Mouse (Mus musculus) erythroblast, embryonic 14.5 days (primary cell): ENCODE measurements around the gene Ankrd33. TPM values are rescaled to one million over a fixed set of nuclear protein-coding genes. Genes with fewer than 3 reads are reported as not detected.

Experiments used
- H3K27me3 ChIP-seq: 2 replicates; pipeline ENCODE4 v1.6.1; 2012; ENCODE audit warnings: inconsistent platforms; ENCODE audit not compliant: control insufficient read depth
- H3K36me3 ChIP-seq: 2 replicates; pipeline ENCODE4 v1.6.1; 2012; ENCODE audit warnings: mild to moderate bottlenecking, inconsistent platforms; ENCODE audit not compliant: control insufficient read depth
- H3K4me1 ChIP-seq: 2 replicates; pipeline ENCODE4 v1.6.1; 2012; ENCODE audit warnings: inconsistent platforms; ENCODE audit not compliant: control insufficient read depth
- H3K4me3 ChIP-seq: replicated peaks from 2 replicates; pipeline ENCODE3; 2012; ENCODE audit warnings: moderate library complexity, mild to moderate bottlenecking, inconsistent platforms
- H3K9me3 ChIP-seq: 2 replicates; pipeline ENCODE4 v1.6.1; 2012; ENCODE audit warnings: low read length, inconsistent platforms, mixed read lengths; ENCODE audit not compliant: control insufficient read depth
- GATA1 ChIP-seq: IDR thresholded peaks from 2 replicates; pipeline ENCODE4 v1.6.1; 2012; ENCODE audit warnings: low read length, inconsistent platforms, mixed read lengths
- TAL1 ChIP-seq: IDR thresholded peaks from 3 replicates; pipeline ENCODE4 v1.6.1; 2012; ENCODE audit warnings: low read length, inconsistent platforms, mixed read lengths
- polyA plus RNA-seq: library from polyadenylated mRNA; stranded (reverse); fragments of >175 nt; gene quantifications from 2 replicates; pipeline ENCODE4 v1.2.3, GENCODE M21; 2012

The Ankrd33 gene
- polyA plus RNA-seq, 1 experiment = not detected

DNA sequence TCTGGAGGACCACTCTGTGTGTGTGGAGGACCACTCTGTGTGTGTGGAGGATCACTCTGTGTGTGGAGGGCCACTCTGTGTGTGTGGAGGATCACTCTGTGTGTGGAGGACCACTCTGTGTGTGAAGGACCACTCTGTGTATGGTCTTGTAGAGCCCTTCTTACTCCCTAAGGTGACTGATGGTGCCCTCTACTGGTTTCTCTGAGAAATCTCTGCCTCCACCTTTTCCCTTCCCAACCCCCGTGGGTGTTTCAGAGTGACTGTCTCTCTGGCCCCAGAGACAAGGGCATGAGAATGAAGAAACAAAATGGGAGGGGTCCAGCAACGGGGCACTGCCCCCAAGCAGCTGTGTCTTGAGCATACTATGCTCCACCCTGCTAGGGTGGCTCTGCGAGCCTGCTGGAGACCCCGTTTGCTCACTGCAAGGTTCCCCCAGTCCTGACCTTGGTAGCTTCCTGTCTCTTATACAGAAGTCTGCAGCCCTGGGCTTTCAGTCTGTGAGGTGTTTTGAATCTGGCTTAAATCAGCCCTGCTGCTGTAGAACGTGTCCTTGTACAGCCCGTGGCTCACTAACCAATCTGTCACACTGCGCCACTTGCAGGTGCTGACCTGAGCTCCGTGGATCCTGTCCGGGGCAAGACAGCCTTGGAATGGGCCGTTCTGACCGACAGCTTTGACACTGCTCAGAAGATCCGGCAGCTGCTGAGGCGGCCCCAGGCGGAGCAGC, 3.0 kb downstream of the Ankrd33 start:
- Histone ChIP-seq H3K4me3 (no peak overlapping the region), H3K4me1 (no peaks in the 10 kb centered on the region), H3K27me3 (no peaks in the 10 kb centered on the region), H3K36me3 (no peaks in the 10 kb centered on the region), H3K9me3 (peaks cover 3% of the 10 kb centered on the region; the same call in 1 of the 2 replicates)
- no peak for TF ChIP-seq TAL1
- no peak for TF ChIP-seq GATA1

DNA sequence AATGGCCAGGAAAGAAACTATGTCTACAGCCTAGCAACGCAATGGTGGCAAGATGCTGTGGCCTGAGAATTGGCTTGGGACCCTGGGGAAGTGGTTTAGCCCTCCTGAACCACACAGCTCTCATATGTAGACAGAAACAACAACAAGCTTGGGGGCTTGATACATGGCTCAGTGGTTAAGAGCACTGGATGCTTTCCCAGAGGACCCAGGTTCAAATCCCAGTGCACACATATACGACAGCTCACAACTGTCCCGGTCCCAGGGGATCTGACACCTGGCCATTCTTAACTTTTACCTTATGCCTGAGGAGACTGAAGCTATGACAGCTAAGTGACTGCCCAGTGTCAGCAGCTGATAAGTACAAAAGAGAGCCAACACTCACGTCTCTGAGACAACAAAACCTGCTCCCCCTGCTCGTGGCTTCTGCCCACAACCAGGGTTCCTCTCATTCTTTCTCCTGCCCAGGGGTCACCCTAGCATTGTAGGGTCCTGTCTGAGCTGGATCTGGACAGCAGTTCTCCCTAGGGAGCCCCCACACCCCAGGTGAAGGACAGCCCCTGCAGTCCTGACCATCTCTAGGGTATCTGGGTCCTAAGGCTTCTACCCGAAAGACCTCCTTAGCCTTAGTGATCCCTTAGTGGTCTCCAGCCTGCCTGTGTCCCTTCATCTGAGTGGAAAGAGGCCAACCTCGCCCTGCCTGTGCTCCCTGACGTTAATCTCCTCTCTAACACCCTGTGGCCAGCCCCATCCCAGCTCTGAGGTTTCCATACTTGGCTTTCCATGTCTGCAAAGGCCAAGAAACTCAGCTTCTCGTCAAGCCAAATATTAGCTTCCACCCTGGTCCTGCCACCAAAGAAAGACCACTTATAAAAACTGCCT, 6.1 kb downstream of the Ankrd33 start:
- H3K4me3 ChIP-seq = no peak overlapping the region
- TF ChIP-seq TAL1 (no peak), GATA1 (no peak)
- H3K27me3 ChIP-seq = peaks cover 2% of the 10 kb centered on the region
- H3K9me3 ChIP-seq = peaks cover 4% of the 10 kb centered on the region; the same call in 1 of the 2 replicates
- H3K36me3 ChIP-seq = no peaks in the 10 kb centered on the region
- no peaks in the 10 kb centered on the region for H3K4me1 ChIP-seq

DNA sequence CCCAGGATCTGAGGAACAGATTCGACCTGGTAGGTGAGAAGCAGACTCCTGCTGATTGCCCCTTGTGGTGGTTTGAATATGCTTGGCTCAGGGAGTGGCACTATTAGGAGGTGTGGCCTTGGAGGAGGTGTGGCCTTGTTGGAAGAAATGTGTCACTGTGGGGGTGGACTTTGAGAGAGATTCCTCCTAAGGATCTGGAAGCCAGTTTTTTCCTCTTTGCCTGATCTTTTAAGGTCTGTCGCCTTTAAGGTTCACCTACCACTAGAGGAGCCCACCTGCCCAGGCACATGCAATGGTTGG, 6.7 kb downstream of the Ankrd33 start:
- H3K27me3 ChIP-seq = peaks cover 5% of the 10 kb centered on the region
- H3K9me3 ChIP-seq = peaks cover 4% of the 10 kb centered on the region; the same call in 1 of the 2 replicates
- TF ChIP-seq GATA1 (no peak), TAL1 (no peak)
- H3K4me1 ChIP-seq = no peaks in the 10 kb centered on the region
- no peak overlapping the region for H3K4me3 ChIP-seq
- no peaks in the 10 kb centered on the region for H3K36me3 ChIP-seq

DNA sequence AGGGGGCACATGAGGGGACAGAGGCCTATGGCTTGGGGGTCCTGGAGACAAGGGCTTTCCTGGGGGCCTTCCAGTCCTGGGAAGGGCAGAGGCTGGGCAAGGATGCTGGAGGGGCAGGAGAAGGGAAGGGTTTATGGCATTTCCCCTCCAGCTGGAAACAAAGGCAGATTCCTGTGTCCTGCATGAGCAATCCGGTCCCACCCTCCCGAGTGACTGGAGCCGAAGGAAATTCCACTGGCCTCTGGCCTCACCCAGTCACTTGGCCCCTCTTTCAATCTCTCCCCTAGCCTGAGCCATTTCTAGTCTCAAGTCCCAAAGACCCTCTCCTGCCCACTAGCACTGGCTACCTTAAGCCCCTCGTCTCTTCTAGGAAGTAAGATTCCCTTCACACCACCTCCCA, 7.6 kb downstream of the Ankrd33 start:
- peaks cover 14% of the 10 kb centered on the region for H3K27me3 ChIP-seq
- TF ChIP-seq TAL1 (no peak), GATA1 (no peak)
- no peaks in the 10 kb centered on the region for H3K4me1 ChIP-seq
- no peak overlapping the region for H3K4me3 ChIP-seq
- H3K36me3 ChIP-seq = no peaks in the 10 kb centered on the region
- H3K9me3 ChIP-seq = peaks cover 4% of the 10 kb centered on the region; the same call in 1 of the 2 replicates

DNA sequence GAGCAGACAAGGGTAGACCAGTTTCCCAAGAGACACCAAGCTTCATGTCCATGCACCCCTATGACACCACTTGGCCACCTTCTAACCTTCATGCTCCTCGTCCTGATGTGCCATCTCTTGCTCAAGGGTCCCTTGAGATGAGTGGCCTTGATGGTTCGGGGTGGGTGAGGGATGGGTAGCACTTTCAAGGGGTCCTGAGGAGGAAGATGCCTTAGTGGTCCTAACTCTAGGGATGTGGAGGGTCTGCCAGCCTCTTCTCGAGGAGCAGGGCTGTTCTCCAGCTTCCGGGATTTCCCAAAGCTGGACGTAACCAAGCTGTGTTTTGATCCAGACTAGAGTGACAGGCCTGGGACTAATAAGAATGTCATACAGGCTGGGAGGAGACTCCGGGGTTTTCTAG, 10.0 kb downstream of the Ankrd33 start:
- peaks cover 4% of the 10 kb centered on the region; the same call in 1 of the 2 replicates for H3K9me3 ChIP-seq
- TF ChIP-seq TAL1 = no peak
- no peak for TF ChIP-seq GATA1
- no peaks in the 10 kb centered on the region for H3K36me3 ChIP-seq
- peaks cover 36% of the 10 kb centered on the region for H3K27me3 ChIP-seq
- H3K4me3 ChIP-seq = no peak overlapping the region
- no peaks in the 10 kb centered on the region for H3K4me1 ChIP-seq

DNA sequence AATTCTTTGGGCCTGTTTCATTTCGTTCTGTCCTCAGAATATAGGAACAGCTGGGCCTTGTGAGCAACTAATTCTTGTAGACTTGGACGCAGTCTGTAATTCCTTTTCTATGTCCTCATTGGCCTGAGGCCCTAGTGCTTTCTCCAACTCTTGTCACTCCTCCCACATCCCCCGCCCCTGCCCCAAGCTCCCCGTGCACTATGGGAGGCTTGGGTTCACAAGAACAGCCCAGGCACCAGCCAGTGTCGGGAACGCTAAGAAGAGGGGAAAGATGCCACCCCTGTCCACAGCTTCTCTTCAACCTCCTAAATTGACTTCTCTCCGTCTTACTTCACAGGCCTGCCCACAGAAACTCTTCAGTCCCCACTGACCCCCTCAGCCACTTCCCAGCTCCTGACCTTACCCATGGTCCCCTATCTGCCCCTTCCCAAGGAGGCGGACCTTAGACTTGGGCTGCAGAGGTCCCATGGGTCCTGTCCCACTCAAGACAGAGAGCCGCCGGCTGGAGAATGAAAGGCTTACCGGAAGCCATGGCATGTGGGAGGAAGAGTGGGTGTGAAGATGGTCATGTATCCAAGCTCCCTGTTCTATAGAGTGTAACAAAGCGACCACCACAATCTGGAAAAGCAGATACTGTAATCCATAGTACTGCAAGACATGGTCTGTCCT, 11.5 kb downstream of the Ankrd33 start:
- no peaks in the 10 kb centered on the region for H3K36me3 ChIP-seq
- peaks cover 50% of the 10 kb centered on the region for H3K27me3 ChIP-seq
- H3K4me1 ChIP-seq = no peaks in the 10 kb centered on the region
- TF ChIP-seq GATA1 = no peak
- TF ChIP-seq TAL1 = no peak
- H3K4me3 ChIP-seq = no peak overlapping the region
- peaks cover 4% of the 10 kb centered on the region; the same call in 1 of the 2 replicates for H3K9me3 ChIP-seq

DNA sequence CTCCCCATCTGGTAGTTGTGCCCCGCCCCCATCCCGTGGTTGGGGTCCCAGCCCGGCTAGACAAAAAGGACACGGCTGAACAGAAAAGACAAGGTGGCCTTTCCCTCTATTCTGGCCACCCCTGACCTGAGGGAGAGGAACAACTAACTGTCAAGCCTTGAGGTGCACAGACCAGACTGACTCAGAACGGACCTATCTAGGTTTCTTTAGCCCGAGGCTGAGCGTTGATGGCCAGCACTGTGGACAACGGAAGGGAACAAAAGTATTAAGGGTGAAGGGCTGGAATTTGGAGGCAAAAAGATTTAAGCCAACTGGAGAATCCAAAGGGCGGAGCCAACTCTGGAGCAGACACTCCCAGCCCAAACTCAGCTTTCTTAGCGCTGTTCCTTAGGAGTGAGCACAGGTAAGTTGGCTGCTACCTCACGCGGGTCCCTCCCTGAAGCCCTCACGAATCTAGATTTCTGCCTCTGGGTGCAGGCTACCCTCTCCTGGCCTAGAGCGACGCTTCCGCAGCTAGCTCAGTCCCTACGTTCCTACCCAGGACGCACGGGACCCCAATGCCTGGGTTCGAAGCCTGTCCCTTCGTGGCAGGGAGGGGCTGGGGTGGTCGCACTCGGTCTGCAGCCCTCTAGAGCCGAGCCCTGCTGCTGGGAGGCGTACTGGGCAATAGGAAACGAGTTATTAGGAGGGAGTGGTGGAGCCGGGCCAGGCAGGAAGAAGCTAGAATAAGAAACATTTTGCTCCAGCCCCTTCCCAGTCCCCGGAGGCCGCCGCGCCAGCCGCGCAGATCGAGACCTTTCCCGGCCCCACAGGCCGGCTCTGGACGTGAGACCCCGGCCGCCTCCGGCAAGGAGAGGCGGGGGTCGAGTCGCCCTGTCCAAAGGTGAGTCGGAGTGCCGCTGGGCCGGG, 12.9 kb downstream of the Ankrd33 start, which contains the start of gene Acvrl1:
TSS of gene Acvrl1 (plus strand) at position 342 of the 909 bp plus-strand sequence.
- Histone ChIP-seq H3K27me3 (peaks cover 63% of the 10 kb centered on the region), H3K36me3 (no peaks in the 10 kb centered on the region), H3K9me3 (peaks cover 4% of the 10 kb centered on the region; the same call in 1 of the 2 replicates), H3K4me1 (no peaks in the 10 kb centered on the region), H3K4me3 (no peak within 1 kb of the TSS)
- no peak for TF ChIP-seq TAL1

DNA sequence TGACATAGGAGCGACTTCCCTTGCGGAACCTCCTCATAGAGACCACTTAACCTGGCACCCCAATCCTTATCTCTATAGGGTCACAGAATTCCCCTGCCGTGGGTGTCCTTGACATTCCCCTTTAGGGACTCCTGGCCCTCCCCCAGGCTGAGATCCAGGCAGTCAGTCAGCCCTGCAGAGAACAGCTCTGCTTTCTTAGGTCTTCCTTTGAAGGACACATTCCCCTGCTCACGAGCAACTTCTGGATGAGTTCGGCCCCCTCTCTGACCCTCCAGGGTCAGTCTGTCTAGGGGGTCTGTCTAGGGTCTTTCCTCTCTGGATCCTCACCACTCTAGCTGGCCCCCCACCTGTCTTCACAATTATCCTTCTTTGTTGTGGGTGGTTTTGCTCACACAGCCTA, 13.9 kb downstream of the Ankrd33 start:
- Histone ChIP-seq H3K4me3 (no peak overlapping the region), H3K36me3 (no peaks in the 10 kb centered on the region), H3K9me3 (peaks cover 4% of the 10 kb centered on the region; the same call in 1 of the 2 replicates), H3K27me3 (peaks cover 72% of the 10 kb centered on the region), H3K4me1 (no peaks in the 10 kb centered on the region)
- no peak for TF ChIP-seq GATA1
- TF ChIP-seq TAL1 = no peak
